In the genomic region with DNA sequence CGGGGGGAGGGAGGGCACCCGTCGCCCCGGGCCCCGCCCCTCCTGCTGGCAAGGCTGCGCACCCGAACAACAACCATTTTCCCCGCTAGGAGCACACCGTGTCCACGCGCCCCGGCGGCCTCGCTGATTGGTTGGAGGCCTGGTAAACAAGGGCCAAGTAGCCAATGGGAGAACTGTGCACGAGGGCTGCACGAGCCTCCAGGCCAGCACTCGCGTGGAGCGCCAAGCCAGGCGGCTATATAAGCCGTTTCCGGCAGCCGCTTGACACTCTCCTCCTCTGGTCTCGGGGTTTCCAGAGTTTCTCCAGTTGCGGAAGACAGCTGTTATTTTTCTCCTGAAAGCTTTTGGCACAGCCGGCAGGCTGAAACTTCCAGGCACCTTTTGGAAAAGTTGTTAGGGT, we compare ENCODE assay signal across 8 mouse cellular contexts. TPM values are rescaled to one million over a fixed set of nuclear protein-coding genes. Genes with fewer than 3 reads are reported as not detected.
DNase-seq lines count a peak whose midpoint lies in the region; ATAC-seq lines count a peak whose summit lies in the region.

Gene Txnip (plus strand): TSS at position 264 of the 400 bp plus-strand sequence.

- H3K27me3 ChIP-seq in heart, embryonic 10.5 days (ENCODE audit: insufficient read depth, poor library complexity, severe bottlenecking): no peaks in the 10 kb centered on the region
- H3K27me3 ChIP-seq in kidney, embryonic 15.5 days: no peaks in the 10 kb centered on the region

- peak within 1 kb of the TSS; percentile 78 for H3K4me2 ChIP-seq in kidney, embryonic 15.5 days

- H3K9me3 ChIP-seq in heart, embryonic 10.5 days: no peaks in the 10 kb centered on the region
- no peaks in the 10 kb centered on the region for H3K9me3 ChIP-seq in kidney, embryonic 15.5 days (replicated peaks)

- H3K4me1 ChIP-seq in heart, embryonic 10.5 days: peaks cover 45% of the 10 kb centered on the region
- H3K4me1 ChIP-seq in kidney, embryonic 15.5 days: peaks cover 59% of the 10 kb centered on the region

- ATAC-seq in erythroblast, adult 5-6 weeks (replicated peaks; ENCODE audit: low FRiP score, poor library complexity, severe bottlenecking): peak; percentile 87
- ATAC-seq in kidney, embryonic 15.5 days (replicated peaks; ENCODE audit: low FRiP score): peak; percentile 98
- ATAC-seq in monocyte, adult 5-6 weeks (replicated peaks; ENCODE audit: insufficient number of reproducible peaks, low FRiP score, low TSS enrichment, poor library complexity, severe bottlenecking): peak; percentile 97

- H3K4me3 ChIP-seq in heart, embryonic 10.5 days: peak within 1 kb of the TSS; percentile 83
- H3K4me3 ChIP-seq in kidney, embryonic 15.5 days (replicated peaks): peak within 1 kb of the TSS; percentile 63

- H3K9ac ChIP-seq in kidney, embryonic 15.5 days: peak within 1 kb of the TSS; percentile 68

- DNase-seq in B cell, adult 2 months: peak; percentile 98 to 99
- DNase-seq in brain, adult 2 months (ENCODE audit: low read depth, low spot score): peak; percentile 97
- peak; percentile 100 for DNase-seq in heart, embryonic 10.5 days (ENCODE audit: low spot score)
- peak; percentile 99 for DNase-seq in liver
- DNase-seq in spleen, postnatal 4 days (ENCODE audit: low spot score in 2 of 2): peak; percentile 99 to 100

- peaks cover 28% of the 10 kb centered on the region for H3K36me3 ChIP-seq in heart, embryonic 10.5 days
- peaks cover 25% of the 10 kb centered on the region for H3K36me3 ChIP-seq in kidney, embryonic 15.5 days

- H3K27ac ChIP-seq in heart, embryonic 10.5 days: peak within 1 kb of the TSS; percentile 92
- H3K27ac ChIP-seq in kidney, embryonic 15.5 days: peak within 1 kb of the TSS; percentile 96

- WGBS in heart, embryonic 10.5 days: under 1% methylated on average over 26 of the region's 26 CpGs
- under 1% methylated on average over 26 of the region's 26 CpGs for WGBS in kidney, embryonic 15.5 days

RNA-seq across cellular contexts. Expression of gene Txnip, which starts in this region (rescaled TPM):
- total RNA-seq in erythroblast, adult 5-6 weeks (2015; ENCODE audit: low replicate concordance): 125 and 174 TPM in 2 replicates
- 113 and 122 TPM in 2 replicates for total RNA-seq in erythroblast, adult 5-6 weeks (2017; ENCODE audit: low replicate concordance)
- polyA plus RNA-seq in heart, embryonic 10.5 days (2016; fragmentation: Nextera tagmentation; extraction: Ambion mirVana): 59.9 and 75.5 TPM in 2 replicates
- polyA plus RNA-seq in kidney, embryonic 15.5 days (2015; fragmentation: Nextera tagmentation; extraction: Ambion mirVana): 144 and 153 TPM in 2 replicates
- 575 to 636 TPM (median 578 TPM) in 3 replicates for total RNA-seq in monocyte, adult 5-6 weeks (2017)

Comparison
In these comparisons a context has a peak if more than half of its experiments do, and no peak if none do; other contexts are left out.
1. Peak in every context shown above with its lines: DNase-seq, ATAC-seq, H3K4me3 ChIP-seq and H3K27ac ChIP-seq.